ENCODE assay signal across 13 mouse cellular contexts in genomic region chr7:39866674-39867428, GRCm38 (mm10).
DNase-seq lines count a peak whose midpoint lies in the region; ATAC-seq and TF ChIP-seq lines count a peak whose summit lies in the region.
"Had no signal": no experiment of that assay in that cellular context is flagged by ENCODE, and none has a peak within 500 bp of the region (broad histone marks: within the 10 kb centered on the region; RNA-seq: fewer than 3 reads in every experiment).

No protein-coding gene starts in this region.

- DNase-seq in lung, postnatal 14 days: peak; percentile 3
- DNase-seq in lung, postnatal 0 days (ENCODE audit: low spot score): no peak
- no peak for DNase-seq in brain, embryonic 14.5 days (ENCODE audit: low read depth)
- peak; percentile 21 for DNase-seq in heart, postnatal 4 days
- no peak for DNase-seq in frontal cortex, postnatal 14 days (ENCODE audit: low spot score in 2 of 2)
- DNase-seq in testis, postnatal 14 days (ENCODE audit: low spot score): no peak
- DNase-seq: adrenal gland, postnatal 25 days had no signal

- no peaks in the 10 kb centered on the region for H3K9me3 ChIP-seq in hindbrain, embryonic 13.5 days
- H3K9me3 ChIP-seq in hindbrain, embryonic 12.5 days (replicated peaks): no peaks in the 10 kb centered on the region
- no peaks in the 10 kb centered on the region for H3K9me3 ChIP-seq in lung, postnatal 0 days (ENCODE audit: low read length)
- H3K9me3 ChIP-seq: embryonic facial prominence, embryonic 15.5 days; heart, embryonic 15.5 days; lung, embryonic 15.5 days; midbrain, embryonic 12.5 days had no signal

- no peak overlapping the region for H3K4me3 ChIP-seq in hindbrain, embryonic 13.5 days
- no peak overlapping the region for H3K4me3 ChIP-seq in hindbrain, embryonic 12.5 days
- H3K4me3 ChIP-seq in lung, postnatal 0 days (ENCODE audit: low read depth, low read length): no peak overlapping the region
- H3K4me3 ChIP-seq: embryonic facial prominence, embryonic 15.5 days; heart, embryonic 15.5 days; lung, embryonic 15.5 days; midbrain, embryonic 12.5 days had no signal

- no peak for TF ChIP-seq EP300 in lung, postnatal 0 days (IDR thresholded peaks at IDR 0.05)

- 0 out of 2 replicates have a peak overlapping the region, but pooled peaks have one; percentile 13 for H3K27ac ChIP-seq in hindbrain, embryonic 13.5 days
- no peak overlapping the region for H3K27ac ChIP-seq in hindbrain, embryonic 12.5 days
- H3K27ac ChIP-seq in lung, postnatal 0 days (ENCODE audit: low read length): no peak overlapping the region
- H3K27ac ChIP-seq: embryonic facial prominence, embryonic 15.5 days; heart, embryonic 15.5 days; lung, embryonic 15.5 days; midbrain, embryonic 12.5 days had no signal

- no peak overlapping the region for H3K9ac ChIP-seq in hindbrain, embryonic 13.5 days
- H3K9ac ChIP-seq in hindbrain, embryonic 12.5 days: no peak overlapping the region
- H3K9ac ChIP-seq in lung, postnatal 0 days (replicated peaks; ENCODE audit: low read depth): no peak overlapping the region
- H3K9ac ChIP-seq: embryonic facial prominence, embryonic 15.5 days; heart, embryonic 15.5 days; lung, embryonic 15.5 days; midbrain, embryonic 12.5 days had no signal

- peaks cover 10% of the 10 kb centered on the region; the same call in 1 of the 2 replicates for H3K4me1 ChIP-seq in hindbrain, embryonic 13.5 days (replicated peaks)
- 0 out of 2 replicates have a peak, but pooled peaks cover 3% of the 10 kb centered on the region for H3K4me1 ChIP-seq in hindbrain, embryonic 12.5 days
- no peaks in the 10 kb centered on the region for H3K4me1 ChIP-seq in lung, postnatal 0 days (ENCODE audit: insufficient read depth, low read depth, low read length)
- H3K4me1 ChIP-seq: embryonic facial prominence, embryonic 15.5 days; heart, embryonic 15.5 days; midbrain, embryonic 12.5 days had no signal

- H3K4me2 ChIP-seq in hindbrain, embryonic 13.5 days: no peak overlapping the region
- no peak overlapping the region for H3K4me2 ChIP-seq in hindbrain, embryonic 12.5 days (replicated peaks)
- H3K4me2 ChIP-seq in lung, postnatal 0 days (replicated peaks; ENCODE audit: low read depth, low read length): no peak overlapping the region
- H3K4me2 ChIP-seq: embryonic facial prominence, embryonic 15.5 days; heart, embryonic 15.5 days; lung, embryonic 15.5 days; midbrain, embryonic 12.5 days had no signal

- H3K36me3 ChIP-seq in hindbrain, embryonic 13.5 days: no peaks in the 10 kb centered on the region
- no peaks in the 10 kb centered on the region for H3K36me3 ChIP-seq in hindbrain, embryonic 12.5 days
- no peaks in the 10 kb centered on the region for H3K36me3 ChIP-seq in lung, postnatal 0 days (ENCODE audit: insufficient read depth, low read length)
- H3K36me3 ChIP-seq: embryonic facial prominence, embryonic 15.5 days; heart, embryonic 15.5 days; lung, embryonic 15.5 days; midbrain, embryonic 12.5 days had no signal

- no peak for ATAC-seq in hindbrain, embryonic 13.5 days (ENCODE audit: low FRiP score)
- ATAC-seq in hindbrain, embryonic 12.5 days (ENCODE audit: low FRiP score): no peak
- ATAC-seq in lung, postnatal 0 days: no peak

- WGBS in hindbrain, embryonic 13.5 days: 66% methylated on average over 6 of the region's 6 CpGs
- 68% methylated on average over 6 of the region's 6 CpGs for WGBS in hindbrain, embryonic 12.5 days
- 73% methylated on average over 6 of the region's 6 CpGs for WGBS in lung, postnatal 0 days

- TF ChIP-seq POLR2A in brain, embryonic 14.5 days (IDR thresholded peaks at IDR 0.05; ENCODE audit: borderline replicate concordance, extremely low read depth, insufficient read depth, insufficient read length, poor library complexity, severe bottlenecking): no peak

- no peak for TF ChIP-seq CTCF in lung, postnatal 0 days (IDR thresholded peaks at IDR 0.05)
- 0 out of 2 replicates have a peak, but pooled peaks have one; percentile 6 for TF ChIP-seq CTCF in brain, embryonic 14.5 days (IDR thresholded peaks at IDR 0.05; ENCODE audit: borderline replicate concordance, extremely low read depth, insufficient read depth, insufficient read length)

- no peaks in the 10 kb centered on the region for H3K27me3 ChIP-seq in hindbrain, embryonic 13.5 days
- no peaks in the 10 kb centered on the region for H3K27me3 ChIP-seq in hindbrain, embryonic 12.5 days
- H3K27me3 ChIP-seq in lung, postnatal 0 days (replicated peaks; ENCODE audit: insufficient read depth, low read length): no peaks in the 10 kb centered on the region
- H3K27me3 ChIP-seq: embryonic facial prominence, embryonic 15.5 days; heart, embryonic 15.5 days; lung, embryonic 15.5 days; midbrain, embryonic 12.5 days had no signal

Comparison
In these comparisons a context has a peak if more than half of its experiments do, and no peak if none do; other contexts are left out.
1. DNase-seq: peak in lung, postnatal 14 days (single experiment) and heart, postnatal 4 days (single experiment); none in lung, postnatal 0 days (single experiment), brain, embryonic 14.5 days (single experiment), frontal cortex, postnatal 14 days (0 of 2) and testis, postnatal 14 days (single experiment).